Mouse (Mus musculus) mesoderm, embryonic 11.5 days (tissue): ENCODE measurements at regions not wholly inside any gene's neighbourhood (a gene's known extent, or its start where the extent isn't known, plus 50 kb on each side); places are given as distances from the start of the nearest gene placed in this dataset.

Experiments
- DNase-seq: peaks from one replicate; pipeline ENCODE4 v3.0.0-alpha.2; 2012; ENCODE audit warnings: low read depth, low spot score

- DNase-seq = no peak
These were observed 80.2 kb upstream of the Lrig3 start for GRCm38 (mm10) chr10:125885796-125886195.

GRCm38 (mm10) chr10:125892122-125892521, 73.8 kb upstream of the Lrig3 start:
- no peak for DNase-seq

GRCm38 (mm10) chr10:125895744-125896482, 70.1 kb upstream of the Lrig3 start:
- no peak for DNase-seq

GRCm38 (mm10) chr10:125896646-125897045, 69.3 kb upstream of the Lrig3 start:
- no peak for DNase-seq

GRCm38 (mm10) chr10:125899504-125899903, 66.5 kb upstream of the Lrig3 start:
- DNase-seq = no peak

- no peak for DNase-seq
These were observed 65.4 kb upstream of the Lrig3 start for GRCm38 (mm10) chr10:125900562-125900961.

GRCm38 (mm10) chr10:125902668-125903067, 63.3 kb upstream of the Lrig3 start:
- no peak for DNase-seq

- peak; percentile 68 for DNase-seq
These were observed 53.8 kb upstream of the Lrig3 start for GRCm38 (mm10) chr10:125912207-125912606.
